ENCODE assay signal across 24 mouse cellular contexts in genomic region chr2:44124093-44124492, GRCm38 (mm10).
DNase-seq lines count a peak whose midpoint lies in the region; ATAC-seq and TF ChIP-seq lines count a peak whose summit lies in the region.
"Had no signal": no experiment of that assay in that cellular context is flagged by ENCODE, and none has a peak within 500 bp of the region (broad histone marks: within the 10 kb centered on the region; RNA-seq: fewer than 3 reads in every experiment).

No protein-coding gene starts in this region.

- DNase-seq in embryonic facial prominence, embryonic 11.5 days (ENCODE audit: low spot score): peak; percentile 12
- DNase-seq in embryonic facial prominence, embryonic 10.5 days (ENCODE audit: low spot score): no peak
- DNase-seq in lung, embryonic 14.5 days: peak; percentile 90
- no peak for DNase-seq in lung, postnatal 4 days
- peak; percentile 53 for DNase-seq in lung, postnatal 0 days (ENCODE audit: low spot score)
- DNase-seq in lung, adult 18-20 months: no peak
- no peak for DNase-seq in adipocyte (ENCODE audit: low spot score)
- DNase-seq: adrenal gland, postnatal 10 days; adrenal gland, postnatal 36 days; cerebellum, adult 18-20 months; cerebellum, adult 9-10 months; cerebellum, postnatal 14 days; gastrocnemius, postnatal 10 days; gastrocnemius, postnatal 36 days; heart, adult 2 months; heart, postnatal 14 days; heart, postnatal 4 days had no signal

- H3K4me1 ChIP-seq in embryonic facial prominence, embryonic 11.5 days (ENCODE audit: control insufficient read depth, insufficient read depth, low read length): no peaks in the 10 kb centered on the region
- no peaks in the 10 kb centered on the region for H3K4me1 ChIP-seq in embryonic facial prominence, embryonic 10.5 days
- H3K4me1 ChIP-seq in lung, embryonic 14.5 days (ENCODE audit: insufficient read depth): peaks cover 9% of the 10 kb centered on the region; the same call in 1 of the 2 replicates
- H3K4me1 ChIP-seq in lung, postnatal 0 days (ENCODE audit: insufficient read depth, low read depth, low read length): no peaks in the 10 kb centered on the region
- H3K4me1 ChIP-seq: forebrain, embryonic 10.5 days; forebrain, embryonic 13.5 days; heart, embryonic 10.5 days; heart, embryonic 13.5 days had no signal

- no peak overlapping the region for H3K4me3 ChIP-seq in embryonic facial prominence, embryonic 11.5 days (ENCODE audit: low read depth, low read length)
- H3K4me3 ChIP-seq in embryonic facial prominence, embryonic 10.5 days: no peak overlapping the region
- H3K4me3 ChIP-seq in lung, embryonic 14.5 days (ENCODE audit: low read depth, low read length): no peak overlapping the region
- H3K4me3 ChIP-seq in lung, postnatal 0 days (ENCODE audit: low read depth, low read length): no peak overlapping the region
- H3K4me3 ChIP-seq: forebrain, embryonic 10.5 days; forebrain, embryonic 13.5 days; heart, adult 2 months; heart, embryonic 10.5 days; heart, embryonic 13.5 days had no signal

- TF ChIP-seq CTCF in lung, embryonic 14.5 days (IDR thresholded peaks at IDR 0.05; ENCODE audit: low read depth): no peak
- no peak for TF ChIP-seq CTCF in lung, postnatal 0 days (IDR thresholded peaks at IDR 0.05)

- no peak overlapping the region for H3K27ac ChIP-seq in embryonic facial prominence, embryonic 11.5 days (replicated peaks; ENCODE audit: low read depth, low read length)
- H3K27ac ChIP-seq in embryonic facial prominence, embryonic 10.5 days (replicated peaks): no peak overlapping the region
- peak overlapping the region; percentile 90 for H3K27ac ChIP-seq in lung, embryonic 14.5 days (ENCODE audit: low read depth)
- peak overlapping the region; percentile 8; the same call in 1 of the 2 replicates for H3K27ac ChIP-seq in lung, postnatal 0 days (ENCODE audit: low read length)
- H3K27ac ChIP-seq: forebrain, embryonic 10.5 days; forebrain, embryonic 13.5 days; heart, adult 2 months; heart, embryonic 10.5 days; heart, embryonic 13.5 days; hindbrain, embryonic 14.5 days had no signal

- TF ChIP-seq EP300 in lung, postnatal 0 days (IDR thresholded peaks at IDR 0.05): 0 out of 2 replicates have a peak, but pooled peaks have one; percentile 13

- ATAC-seq in embryonic facial prominence, embryonic 11.5 days (replicated peaks; ENCODE audit: insufficient number of reproducible peaks, low FRiP score, low TSS enrichment, low read depth): no peak
- ATAC-seq in lung, embryonic 14.5 days (ENCODE audit: insufficient read depth): peak; percentile 92
- ATAC-seq in lung, postnatal 0 days: peak; percentile 49
- ATAC-seq: activated CD4-positive, CD25-positive, alpha-beta regulatory T cell, adult 4 months; forebrain, embryonic 13.5 days; forebrain, embryonic 16.5 days had no signal

- H3K9me3 ChIP-seq in embryonic facial prominence, embryonic 11.5 days (replicated peaks; ENCODE audit: control insufficient read depth, low read length): no peaks in the 10 kb centered on the region
- H3K9me3 ChIP-seq in embryonic facial prominence, embryonic 10.5 days: no peaks in the 10 kb centered on the region
- no peaks in the 10 kb centered on the region for H3K9me3 ChIP-seq in lung, embryonic 14.5 days (ENCODE audit: low read depth, low read length)
- H3K9me3 ChIP-seq in lung, postnatal 0 days (ENCODE audit: low read length): no peaks in the 10 kb centered on the region
- H3K9me3 ChIP-seq: forebrain, embryonic 10.5 days; forebrain, embryonic 13.5 days; heart, embryonic 10.5 days; heart, embryonic 13.5 days had no signal

- H3K27me3 ChIP-seq in embryonic facial prominence, embryonic 11.5 days (ENCODE audit: control insufficient read depth, insufficient read depth, low read length): no peaks in the 10 kb centered on the region
- no peaks in the 10 kb centered on the region for H3K27me3 ChIP-seq in embryonic facial prominence, embryonic 10.5 days (replicated peaks; ENCODE audit: low read depth, poor library complexity, severe bottlenecking)
- H3K27me3 ChIP-seq in lung, embryonic 14.5 days (ENCODE audit: insufficient read depth, low read length): no peaks in the 10 kb centered on the region
- no peaks in the 10 kb centered on the region for H3K27me3 ChIP-seq in lung, postnatal 0 days (replicated peaks; ENCODE audit: insufficient read depth, low read length)
- H3K27me3 ChIP-seq: forebrain, embryonic 13.5 days; heart, embryonic 13.5 days had no signal

- H3K4me2 ChIP-seq in embryonic facial prominence, embryonic 11.5 days (ENCODE audit: low read depth, low read length): no peak overlapping the region
- H3K4me2 ChIP-seq in lung, embryonic 14.5 days: no peak overlapping the region
- H3K4me2 ChIP-seq in lung, postnatal 0 days (replicated peaks; ENCODE audit: low read depth, low read length): no peak overlapping the region
- H3K4me2 ChIP-seq: forebrain, embryonic 13.5 days; heart, embryonic 13.5 days; hindbrain, embryonic 14.5 days had no signal

- 59% methylated on average over 3 of the region's 3 CpGs for WGBS in embryonic facial prominence, embryonic 11.5 days
- 74% methylated on average over 3 of the region's 3 CpGs for WGBS in embryonic facial prominence, embryonic 10.5 days
- WGBS in lung, embryonic 14.5 days: 32% methylated on average over 3 of the region's 3 CpGs
- WGBS in lung, postnatal 0 days: 46% methylated on average over 3 of the region's 3 CpGs

- no peaks in the 10 kb centered on the region for H3K36me3 ChIP-seq in embryonic facial prominence, embryonic 11.5 days (replicated peaks; ENCODE audit: control insufficient read depth, insufficient read depth, low read depth, low read length)
- H3K36me3 ChIP-seq in embryonic facial prominence, embryonic 10.5 days (replicated peaks): no peaks in the 10 kb centered on the region
- H3K36me3 ChIP-seq in lung, embryonic 14.5 days (ENCODE audit: insufficient read depth): no peaks in the 10 kb centered on the region
- no peaks in the 10 kb centered on the region for H3K36me3 ChIP-seq in lung, postnatal 0 days (ENCODE audit: insufficient read depth, low read length)
- H3K36me3 ChIP-seq: forebrain, embryonic 10.5 days; heart, embryonic 10.5 days; heart, embryonic 13.5 days had no signal

- no peak overlapping the region for H3K9ac ChIP-seq in embryonic facial prominence, embryonic 11.5 days (replicated peaks; ENCODE audit: low read length)
- H3K9ac ChIP-seq in lung, embryonic 14.5 days: no peak overlapping the region
- no peak overlapping the region for H3K9ac ChIP-seq in lung, postnatal 0 days (replicated peaks; ENCODE audit: low read depth)
- H3K9ac ChIP-seq: forebrain, embryonic 13.5 days; heart, embryonic 13.5 days; hindbrain, embryonic 14.5 days had no signal

Comparison
In these comparisons a context has a peak if more than half of its experiments do, and no peak if none do; other contexts are left out.
1. DNase-seq: peak in embryonic facial prominence, embryonic 11.5 days (single experiment), lung, embryonic 14.5 days (single experiment) and lung, postnatal 0 days (single experiment); none in embryonic facial prominence, embryonic 10.5 days (single experiment), lung, postnatal 4 days (0 of 2), lung, adult 18-20 months (0 of 2) and adipocyte (single experiment).
2. H3K27ac ChIP-seq: peak in lung, embryonic 14.5 days (single experiment) and lung, postnatal 0 days (single experiment); none in embryonic facial prominence, embryonic 11.5 days (single experiment) and embryonic facial prominence, embryonic 10.5 days (single experiment).